Mouse (Mus musculus) heart, postnatal 4 days (tissue): ENCODE results near the gene St6galnac3. TPM values are rescaled to one million over a fixed set of nuclear protein-coding genes. Genes with fewer than 3 reads are reported as not detected.
"Not testable (repeated sequence)": the region's sequence is repeated elsewhere in the genome, so short reads cannot be mapped to it uniquely, and the experiment has no call there.

Experiments
- DNase-seq: peaks from one replicate; pipeline ENCODE4 v3.0.0; 2021
- total RNA-seq, 2 experiments: library from RNA; stranded (reverse); gene quantifications; 2 replicates each; pipeline ENCODE4 v1.2.3; 2021

The St6galnac3 gene
- total RNA-seq, 2 experiments from 2014 or later: 12.9 to 17.8 TPM

DNA sequence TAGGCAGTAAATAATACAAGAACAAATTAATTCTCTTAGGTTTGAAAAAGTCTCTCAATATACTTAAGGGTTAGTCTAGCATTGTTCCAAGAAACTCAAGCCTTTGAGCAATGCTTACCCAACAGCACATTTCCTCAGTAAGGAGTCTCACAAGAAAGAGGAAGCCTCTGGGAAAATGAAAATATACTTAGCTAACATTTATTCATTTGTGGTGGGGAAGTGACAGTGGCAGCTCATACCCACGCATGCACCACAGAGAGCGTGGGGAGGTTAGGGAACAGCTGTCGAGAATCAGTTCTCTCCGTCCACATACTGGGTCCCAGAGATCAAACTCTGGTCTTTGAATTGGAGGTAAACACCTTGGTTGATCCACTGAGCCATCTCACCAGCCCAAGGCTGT is 318.8 kb downstream of the St6galnac3 start:
- DNase-seq: no peak

DNA sequence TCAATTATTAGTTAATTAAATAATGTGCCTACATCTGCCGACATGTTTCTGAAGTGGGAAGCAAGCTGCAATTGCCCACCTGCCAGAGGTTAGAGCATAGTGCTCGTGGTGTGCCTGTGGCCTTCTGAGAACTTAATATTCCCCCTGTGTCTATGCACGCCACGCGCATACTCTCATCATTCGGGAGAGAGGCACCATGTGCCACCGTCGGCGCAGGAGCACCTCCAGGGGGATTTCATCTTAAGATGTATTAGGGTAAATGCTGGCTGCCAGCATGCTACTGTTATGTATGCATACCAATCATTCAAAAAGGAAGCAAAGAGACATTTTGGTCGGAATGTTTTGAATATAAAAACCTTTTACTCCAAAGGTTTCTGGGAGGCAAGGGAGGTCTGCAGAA is 319.3 kb downstream of the St6galnac3 start:
- no peak for DNase-seq

DNA sequence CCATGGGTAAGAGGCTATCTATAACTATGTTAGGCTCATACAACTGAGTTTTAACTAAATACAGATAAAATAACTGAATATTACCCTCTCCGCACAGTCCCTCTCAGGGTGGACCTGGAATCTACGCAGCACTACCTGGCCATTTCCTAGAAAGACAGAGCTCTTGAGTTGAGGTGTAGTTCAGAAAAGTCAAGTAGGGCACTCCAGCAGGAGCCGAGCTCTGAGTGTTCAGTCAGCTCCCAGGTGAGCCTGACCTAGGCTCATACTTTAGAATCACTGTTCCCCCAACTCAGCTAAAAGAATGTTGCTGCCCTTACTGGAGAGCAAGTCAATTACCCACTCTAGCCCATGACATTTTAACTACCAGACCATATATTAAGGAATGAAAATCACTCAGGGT is 324.7 kb downstream of the St6galnac3 start:
- DNase-seq: no peak

DNA sequence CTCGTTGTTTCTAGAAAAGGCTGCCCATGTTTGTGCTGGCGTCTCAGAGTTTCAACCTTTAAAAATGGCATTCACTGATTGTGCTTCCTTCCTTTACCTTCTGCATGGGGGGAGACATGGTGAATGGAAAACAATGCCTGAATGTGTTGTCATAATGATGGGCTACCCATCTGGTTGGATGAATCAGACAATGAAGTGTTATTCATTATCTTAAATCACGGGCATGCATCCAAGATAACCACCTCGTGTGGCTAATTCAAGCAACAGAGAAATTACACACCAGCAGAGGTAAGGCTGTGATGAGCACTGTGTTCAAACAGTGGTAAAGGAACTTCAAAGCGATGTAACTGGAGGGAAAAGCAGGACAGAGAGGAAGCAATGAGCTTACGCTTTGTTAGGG is 325.4 kb downstream of the St6galnac3 start:
- DNase-seq: no peak

DNA sequence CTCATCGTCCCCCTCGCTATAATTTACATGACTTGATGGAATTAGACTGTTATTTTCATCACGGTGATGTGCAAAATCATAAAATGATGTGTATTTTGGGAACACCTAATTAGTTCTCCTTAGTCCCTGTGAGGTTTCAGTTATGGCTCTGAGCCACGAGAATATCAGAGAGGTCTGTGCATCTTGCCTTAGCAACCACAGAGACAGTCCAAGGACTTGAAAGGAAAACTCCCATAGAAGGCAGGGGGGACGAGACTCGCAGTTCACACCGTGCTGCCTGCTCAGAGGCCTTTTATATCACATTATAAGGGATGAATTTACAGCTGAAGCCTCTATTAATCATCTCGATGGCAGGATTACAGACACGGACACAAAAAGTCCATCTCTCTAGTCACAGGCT is 327.2 kb downstream of the St6galnac3 start:
- no peak for DNase-seq

DNA sequence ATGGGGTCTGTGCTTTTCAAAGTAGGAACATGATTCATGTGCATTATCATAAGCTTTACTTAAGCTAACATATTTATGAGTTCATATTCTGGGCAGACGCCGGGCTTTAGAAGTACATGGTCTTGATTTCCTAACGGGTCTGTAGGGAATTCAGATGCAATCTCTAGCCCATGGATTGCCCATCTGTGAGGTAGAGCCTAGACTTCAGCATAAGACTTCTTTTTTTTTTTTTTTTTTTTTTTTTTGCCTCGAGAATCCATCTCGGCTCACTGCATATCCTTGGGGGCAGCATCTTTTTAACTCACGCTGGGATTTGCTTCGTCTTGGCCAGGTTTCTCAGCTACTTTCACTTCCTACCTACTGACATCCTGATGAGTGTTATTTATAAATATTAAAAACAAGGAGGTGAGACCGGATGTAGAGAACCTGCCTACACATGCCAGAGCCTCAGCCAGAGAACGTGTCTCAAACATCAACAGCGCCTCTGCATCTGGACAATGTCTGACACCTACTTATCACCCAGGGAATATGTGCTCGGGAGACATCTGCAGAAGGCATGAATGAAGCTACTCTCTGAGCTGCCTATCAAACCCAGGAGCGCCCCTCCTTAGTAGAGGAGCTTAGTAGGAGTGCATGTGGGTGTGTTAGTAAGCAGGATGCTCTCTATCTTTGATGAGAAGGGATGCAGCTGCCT is 328.5 kb downstream of the St6galnac3 start:
- peak; percentile 11 for DNase-seq

DNA sequence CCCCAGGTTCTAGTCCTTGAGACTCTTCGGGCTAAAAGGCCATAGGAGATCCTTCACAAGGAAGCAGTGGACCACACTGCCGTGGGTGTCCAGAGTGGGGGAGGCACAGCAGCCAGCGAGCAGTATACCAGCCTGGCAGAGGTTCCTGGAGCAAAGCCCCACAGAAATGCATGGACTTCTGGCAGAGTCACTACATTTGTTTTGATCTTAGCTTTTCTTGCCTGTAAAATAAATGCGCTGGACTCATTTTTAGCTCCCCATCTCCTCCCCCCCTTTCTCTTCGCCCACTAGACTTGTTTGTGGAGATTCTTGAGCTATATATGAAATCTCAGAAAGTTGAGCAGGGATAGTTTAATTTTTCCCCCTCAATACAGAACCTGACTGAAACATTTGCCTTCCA is 329.6 kb downstream of the St6galnac3 start:
- DNase-seq: no peak

DNA sequence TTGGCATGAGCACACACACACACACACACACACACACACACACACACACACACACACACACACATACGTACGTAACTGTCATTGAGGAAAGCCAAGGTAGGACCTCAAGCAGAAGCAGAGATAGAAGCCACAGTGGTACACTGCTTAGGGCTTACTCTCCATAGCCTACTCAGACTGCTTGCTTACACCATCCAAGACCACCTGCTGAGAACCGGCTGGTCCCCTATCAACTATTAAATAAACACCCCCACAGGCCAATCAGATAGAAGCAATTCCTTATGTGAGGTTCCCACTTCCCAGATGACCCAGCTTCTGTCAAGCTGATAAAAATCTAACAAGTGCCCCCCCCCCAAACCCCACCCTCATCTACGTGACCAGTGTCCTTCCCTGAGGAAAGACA is 330.2 kb downstream of the St6galnac3 start:
- DNase-seq: no peak

DNA sequence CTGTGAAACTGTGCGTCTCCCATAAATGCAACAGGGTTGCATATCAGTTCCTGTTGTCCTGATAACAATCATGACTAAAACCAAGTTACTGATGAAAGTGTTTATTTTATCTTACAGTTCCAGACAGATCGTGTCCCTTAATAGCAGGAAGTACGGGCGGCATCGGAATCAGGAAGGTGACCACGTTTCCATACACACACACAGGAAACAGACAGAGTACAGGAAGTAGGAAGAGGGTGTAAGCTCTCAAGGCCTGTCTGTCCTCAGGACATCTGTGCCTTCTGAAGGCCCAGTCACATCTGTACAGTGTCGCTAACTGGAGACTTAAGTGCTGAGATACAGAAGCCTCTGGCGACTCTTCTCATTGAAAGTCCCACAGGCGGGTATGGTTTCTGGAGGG is 330.8 kb downstream of the St6galnac3 start:
- no peak for DNase-seq

DNA sequence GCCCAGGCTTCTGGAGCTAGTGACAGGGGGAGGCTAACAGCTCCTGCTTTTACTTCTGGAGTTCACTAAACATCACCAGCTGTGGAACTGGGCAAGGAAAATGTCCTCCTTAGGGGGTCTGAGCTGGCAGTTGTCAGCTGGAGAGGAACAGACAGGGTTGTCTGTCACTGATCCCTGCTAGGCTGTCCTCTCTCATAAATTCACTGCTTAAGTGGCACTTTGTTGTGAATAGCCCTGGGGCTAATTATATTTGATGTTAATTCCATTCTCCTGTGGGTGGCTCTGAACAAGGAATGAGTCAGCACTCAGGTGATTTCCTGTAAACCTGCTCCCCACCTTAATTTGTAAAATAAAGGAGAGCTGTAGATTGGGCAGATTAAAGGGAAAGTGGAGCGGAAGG is 333.5 kb downstream of the St6galnac3 start:
- DNase-seq: not testable (repeated sequence)

DNA sequence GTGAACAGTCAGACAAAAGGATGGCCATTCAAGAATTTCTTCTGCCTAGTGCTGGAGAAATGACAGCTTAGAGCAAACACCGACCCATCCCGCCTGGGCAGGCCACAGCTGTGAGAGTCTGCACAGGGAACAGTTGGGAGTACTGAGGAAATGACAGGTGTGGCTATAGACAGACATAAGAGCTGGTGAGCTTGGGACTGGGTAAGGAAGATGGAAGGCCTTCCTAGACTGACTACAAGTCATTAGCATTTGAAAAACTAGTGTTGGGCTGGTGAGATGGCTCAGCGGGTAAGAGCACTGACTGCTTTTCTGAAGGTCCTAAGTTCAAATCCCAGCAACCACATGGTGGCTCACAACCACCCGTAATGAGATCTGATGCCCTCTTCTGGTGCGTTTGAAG is 340.3 kb downstream of the St6galnac3 start:
- DNase-seq: not testable (repeated sequence)

DNA sequence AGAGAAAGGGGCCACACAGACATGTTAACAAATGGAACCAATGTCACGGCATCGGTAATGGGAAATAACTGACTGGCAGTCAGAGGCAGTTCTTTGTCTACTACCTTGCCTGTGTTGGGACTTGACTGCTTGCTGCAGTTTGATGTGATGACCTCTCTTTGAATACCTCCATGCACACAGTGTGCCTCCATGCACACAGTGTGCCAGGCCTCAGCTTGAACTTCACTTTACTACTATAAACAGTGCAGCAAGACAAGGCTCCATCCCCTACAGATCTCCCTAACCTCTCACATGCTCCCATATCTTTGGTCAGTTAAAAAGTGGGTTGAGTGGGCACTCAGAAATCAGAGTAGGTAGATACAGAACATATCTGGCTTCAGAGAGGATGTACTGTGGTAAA is 341.3 kb downstream of the St6galnac3 start:
- no peak for DNase-seq

DNA sequence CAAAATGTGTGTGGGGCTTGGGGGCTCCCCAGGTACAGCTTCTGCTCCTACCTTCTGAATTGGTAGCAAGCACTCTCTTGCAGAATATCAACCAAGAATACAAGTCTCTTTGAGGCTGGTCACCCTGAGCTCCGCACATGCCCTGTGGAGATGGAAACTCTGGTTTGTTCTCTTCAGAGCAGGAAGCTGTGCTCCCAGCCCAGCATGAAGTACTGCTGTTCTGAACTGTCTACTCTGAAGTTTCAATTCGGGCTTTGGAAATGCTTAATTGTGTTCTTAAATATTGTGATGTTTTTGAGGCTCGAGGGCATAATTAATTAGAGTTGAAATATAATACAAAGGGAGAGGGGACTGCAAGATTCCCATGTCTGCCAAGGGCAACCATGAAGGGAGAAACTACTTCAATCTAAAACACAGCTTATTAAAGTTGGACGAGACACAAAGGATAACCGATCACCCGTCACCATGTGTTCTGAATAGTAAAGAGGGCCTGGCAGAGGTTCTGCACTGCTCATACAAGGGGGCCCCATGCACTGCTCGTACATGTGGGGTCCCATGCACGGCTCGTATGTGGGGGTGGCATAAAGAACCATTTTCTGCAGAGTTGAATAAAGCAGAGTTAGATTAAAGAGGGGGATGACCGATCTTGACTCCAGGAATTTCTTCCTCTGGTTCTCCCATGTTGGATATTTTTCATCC is 359.8 kb downstream of the St6galnac3 start:
- no peak for DNase-seq

DNA sequence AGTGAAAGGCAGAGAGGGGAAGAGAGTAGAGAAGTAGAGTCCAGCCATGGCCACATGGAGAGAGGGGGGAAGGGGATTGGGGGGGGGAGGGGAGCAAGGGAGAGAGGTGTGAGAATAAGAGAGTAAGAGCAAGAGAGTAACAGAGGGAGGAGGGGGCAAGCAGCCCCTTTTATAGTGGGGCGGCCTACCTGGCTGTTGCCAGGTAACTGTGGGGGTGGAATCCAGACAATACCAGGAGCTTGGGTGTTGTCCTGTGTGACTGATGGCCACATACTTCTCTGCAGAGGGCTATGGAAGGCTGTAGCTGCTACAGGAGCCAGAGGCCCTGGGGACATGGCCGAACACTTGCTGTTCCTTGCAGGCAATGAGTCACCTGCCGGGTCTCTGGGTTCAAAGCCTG is 360.6 kb downstream of the St6galnac3 start:
- no peak for DNase-seq

DNA sequence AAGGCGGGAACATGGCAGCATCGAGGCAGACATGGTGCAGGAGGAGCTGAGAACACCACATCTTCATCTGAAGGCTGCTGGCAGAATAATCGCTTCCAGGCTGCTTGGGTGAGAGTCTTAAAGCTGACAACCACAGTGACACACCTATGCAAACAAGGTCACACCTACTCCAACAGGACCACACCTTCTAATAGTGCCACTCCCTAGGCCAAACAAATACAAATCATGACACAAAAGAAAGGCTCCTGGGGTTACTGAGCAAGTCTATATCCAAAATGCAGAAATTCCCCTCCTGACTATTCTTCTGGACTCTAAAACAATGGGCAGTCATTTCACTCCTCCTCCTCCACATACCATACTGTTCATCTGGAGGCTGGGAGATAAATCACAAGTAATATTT is 365.0 kb downstream of the St6galnac3 start:
- DNase-seq: no peak

DNA sequence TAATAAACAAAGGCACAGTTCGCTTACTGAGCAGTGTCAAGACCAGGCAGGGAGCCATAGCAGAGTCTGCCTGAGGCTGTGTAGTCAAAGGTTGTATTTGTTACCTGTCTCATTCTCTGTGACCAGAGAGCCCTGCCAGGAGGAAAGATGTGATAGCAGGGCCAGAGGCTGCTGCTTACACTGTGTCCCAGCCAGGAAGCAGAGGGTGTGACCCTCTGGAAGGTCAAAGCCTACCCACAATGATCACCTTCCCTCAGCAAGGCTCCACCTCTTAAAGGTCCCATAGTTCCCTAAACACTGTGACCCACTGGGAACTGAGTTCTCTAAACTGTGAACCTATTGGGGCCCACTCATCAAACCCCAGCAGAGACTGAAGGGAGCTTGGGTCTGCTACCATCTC is 368.9 kb downstream of the St6galnac3 start:
- DNase-seq: no peak

DNA sequence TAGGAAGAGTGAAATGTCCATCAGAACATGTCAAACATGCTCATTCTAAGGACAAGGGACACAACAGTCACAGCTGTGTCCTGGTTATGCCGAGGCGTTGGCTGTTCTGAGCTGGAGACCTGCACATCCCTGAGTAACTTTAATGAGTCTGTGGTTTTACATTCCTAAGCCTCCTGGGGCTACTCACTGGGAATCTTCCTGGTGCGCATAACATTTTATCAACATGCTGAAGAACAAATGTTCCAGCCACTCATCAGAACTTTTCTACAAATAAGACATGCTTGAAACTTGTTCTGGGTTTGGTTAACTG is 370.0 kb downstream of the St6galnac3 start:
- DNase-seq: no peak

DNA sequence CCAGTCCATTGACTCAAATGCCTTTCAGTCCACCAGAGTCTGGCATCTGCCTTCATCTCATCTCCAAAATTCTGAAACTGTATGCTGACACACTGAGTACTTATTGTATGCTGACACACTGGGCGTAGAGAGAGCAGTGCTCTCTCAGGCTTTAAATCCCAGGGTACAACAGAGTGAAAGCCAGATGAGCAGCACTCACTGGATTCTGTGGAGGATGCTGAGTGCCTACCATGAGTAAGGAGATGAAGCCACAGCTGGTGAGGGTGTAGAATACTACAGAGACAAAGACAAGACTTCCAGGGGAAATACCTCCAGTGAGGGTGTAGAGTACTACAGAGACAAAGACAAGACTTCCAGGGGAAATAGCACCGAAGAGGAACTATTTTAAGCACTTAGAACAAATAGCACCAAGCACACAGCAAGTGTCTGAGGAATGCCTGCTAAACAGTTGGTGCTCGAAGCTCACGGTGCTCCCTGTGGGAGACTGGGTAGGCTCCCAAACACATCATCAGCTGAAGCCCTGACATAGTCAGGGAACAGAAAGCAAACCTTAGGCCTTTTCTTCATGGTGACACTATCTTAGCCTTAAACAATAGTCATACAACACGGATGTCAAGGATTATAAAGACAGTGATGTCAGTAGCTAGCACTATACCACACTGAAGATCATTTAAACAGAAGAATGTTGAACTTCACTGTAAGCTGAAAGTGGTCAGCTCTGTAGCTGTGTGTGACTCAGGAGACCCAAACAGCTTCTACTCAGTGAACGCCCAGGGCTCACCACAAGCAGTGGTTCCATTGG is 370.6 kb downstream of the St6galnac3 start:
- DNase-seq: no peak

DNA sequence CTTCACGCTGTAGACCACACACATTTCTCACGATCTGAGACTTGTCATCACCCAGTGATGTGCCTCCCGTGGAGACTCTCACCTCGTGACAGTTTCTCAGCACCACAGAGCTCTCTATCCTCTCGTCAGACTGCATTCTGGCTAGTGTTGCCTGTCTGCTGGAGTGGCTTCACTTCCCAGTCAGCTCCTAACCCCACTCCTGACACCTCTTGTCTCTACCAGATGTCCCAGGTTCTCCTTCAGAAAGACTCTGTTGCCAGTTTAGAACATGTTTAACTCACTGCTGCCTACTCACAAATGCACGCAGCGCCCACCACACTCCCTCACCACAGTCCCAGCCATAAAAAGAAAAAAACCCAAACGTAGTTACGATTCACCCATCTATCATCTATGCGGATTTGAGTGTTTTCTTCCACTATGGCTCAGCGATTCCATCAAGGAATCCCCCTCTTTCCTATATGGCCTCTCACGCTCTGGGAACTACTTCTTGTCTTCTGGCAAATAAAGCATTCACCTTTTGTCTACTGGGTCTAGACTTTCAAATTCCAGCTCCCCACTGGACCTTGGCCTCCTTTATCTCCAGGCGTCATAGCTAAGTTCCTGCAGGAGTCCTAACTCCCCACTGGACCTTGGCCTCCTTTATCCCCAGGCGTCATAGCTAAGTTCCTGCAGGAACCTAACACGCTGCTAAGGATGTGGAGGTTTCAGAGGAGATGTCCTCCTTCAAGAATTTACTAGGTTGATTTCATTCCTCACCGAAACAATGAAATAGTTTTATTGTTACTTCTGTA is 371.5 kb downstream of the St6galnac3 start:
- DNase-seq: no peak

DNA sequence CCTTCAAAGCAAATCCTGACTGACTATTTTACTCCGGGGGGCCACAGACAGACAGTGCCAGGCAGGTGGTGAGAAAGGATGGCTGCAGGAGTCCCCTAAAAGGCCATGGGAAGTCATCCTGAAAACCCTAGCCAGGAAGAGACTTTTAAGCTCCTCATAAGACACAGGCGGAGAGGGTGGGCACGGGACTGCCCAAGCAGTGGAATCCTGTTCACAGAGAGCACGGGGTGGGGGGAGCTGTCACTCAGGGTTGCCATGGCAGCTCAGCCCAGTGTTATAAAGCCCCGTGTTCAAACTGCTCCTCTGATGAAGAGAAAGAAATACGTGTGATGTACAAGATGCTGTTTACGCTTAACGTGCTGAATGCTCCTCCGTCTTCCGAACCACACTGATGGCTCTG is 375.0 kb downstream of the St6galnac3 start:
- DNase-seq: no peak

DNA sequence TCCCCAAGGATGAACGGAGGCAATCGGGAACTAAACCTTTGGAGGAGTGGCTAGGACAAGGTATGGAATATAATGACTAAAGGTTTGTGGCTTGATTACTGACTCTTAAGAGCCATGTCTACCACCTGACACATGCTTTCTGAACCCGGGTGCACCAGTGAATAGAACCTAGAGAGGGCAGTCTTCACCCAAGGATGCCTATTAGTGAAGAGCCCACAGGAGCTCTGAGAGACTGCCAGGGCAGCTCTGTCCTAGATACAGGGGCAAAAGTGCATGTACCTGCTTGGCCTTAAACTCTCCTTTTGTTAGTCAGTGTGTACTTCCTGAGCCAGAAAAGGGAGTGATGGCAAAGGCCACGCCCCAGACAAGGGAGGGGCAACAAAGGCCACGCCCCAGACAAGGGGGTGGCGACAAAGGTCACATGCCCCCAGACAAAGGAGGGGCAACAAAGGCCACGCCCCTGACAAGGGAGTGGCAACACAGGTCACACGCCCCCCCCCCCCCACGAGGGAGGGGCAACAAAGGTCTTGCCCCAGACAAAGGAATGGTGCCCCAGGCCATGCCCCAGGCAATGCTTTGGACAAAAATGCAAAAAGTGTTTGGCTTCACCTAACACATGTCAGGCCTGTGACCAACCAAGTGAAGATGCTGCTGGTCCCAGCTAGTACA is 376.0 kb downstream of the St6galnac3 start:
- no peak for DNase-seq

DNA sequence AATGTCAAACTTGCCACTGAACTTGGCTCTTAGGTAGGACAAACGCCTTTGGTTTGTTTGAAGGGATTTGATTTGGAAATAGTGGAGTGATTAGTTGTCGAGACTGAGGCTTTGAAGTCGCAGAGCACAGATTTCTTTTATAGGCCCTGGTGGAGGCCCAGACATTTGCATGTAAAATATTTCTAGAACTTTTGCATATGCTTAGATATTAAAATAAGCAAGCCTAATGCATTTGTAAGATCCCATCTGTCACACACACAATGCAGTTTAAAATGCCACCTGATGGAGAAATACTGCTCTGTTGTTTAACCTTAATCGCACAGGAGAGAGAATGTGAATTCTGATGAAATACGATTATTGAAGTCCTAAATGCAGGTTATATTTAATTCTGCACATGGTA is 380.0 kb downstream of the St6galnac3 start:
- DNase-seq: no peak
